ENCODE assay signal across 23 mouse cellular contexts in genomic region chr1:154093549-154093948, GRCm38 (mm10).
DNase-seq lines count a peak whose midpoint lies in the region; ATAC-seq lines count a peak whose summit lies in the region.
"Had no signal": no experiment of that assay in that cellular context is flagged by ENCODE, and none has a peak within 500 bp of the region (broad histone marks: within the 10 kb centered on the region; RNA-seq: fewer than 3 reads in every experiment).

No protein-coding gene starts in this region.

- no peaks in the 10 kb centered on the region for H3K4me1 ChIP-seq in midbrain, embryonic 11.5 days (ENCODE audit: control insufficient read depth, insufficient read depth, low read length)
- H3K4me1 ChIP-seq in midbrain, embryonic 16.5 days (ENCODE audit: control insufficient read depth, insufficient read depth, low read length), result no peaks in the 10 kb centered on the region
- H3K4me1 ChIP-seq: embryonic facial prominence, embryonic 12.5 days; embryonic facial prominence, embryonic 15.5 days; hindbrain, embryonic 12.5 days; hindbrain, embryonic 15.5 days had no signal

- H3K4me2 ChIP-seq in midbrain, embryonic 11.5 days, result no peak overlapping the region
- no peak overlapping the region for H3K4me2 ChIP-seq in midbrain, embryonic 16.5 days (ENCODE audit: low read length)
- H3K4me2 ChIP-seq: embryonic facial prominence, embryonic 12.5 days; embryonic facial prominence, embryonic 15.5 days; heart, embryonic 12.5 days; heart, embryonic 15.5 days; hindbrain, embryonic 12.5 days; hindbrain, embryonic 15.5 days had no signal

- no peak overlapping the region for H3K4me3 ChIP-seq in midbrain, embryonic 11.5 days (ENCODE audit: low read depth, low read length)
- H3K4me3 ChIP-seq in midbrain, embryonic 16.5 days (ENCODE audit: low read depth, low read length), result no peak overlapping the region
- H3K4me3 ChIP-seq: embryonic facial prominence, embryonic 12.5 days; embryonic facial prominence, embryonic 15.5 days; heart, embryonic 12.5 days; heart, embryonic 15.5 days; hindbrain, embryonic 12.5 days; hindbrain, embryonic 15.5 days had no signal

- ATAC-seq in midbrain, embryonic 11.5 days (ENCODE audit: low FRiP score), result no peak
- no peak for ATAC-seq in midbrain, embryonic 16.5 days
- peak; percentile 46 for ATAC-seq in megakaryocyte progenitor cell, adult 5-6 weeks (replicated peaks; ENCODE audit: poor library complexity)
- ATAC-seq: activated CD4-positive, CD25-positive, alpha-beta regulatory T cell, adult 4 months; forebrain, embryonic 14.5 days; forebrain, postnatal 0 days had no signal

- intact Hi-C loops in heart, postnatal 10 days (cut with DNase I), result no loop called here

- peak; percentile 89 for DNase-seq in heart, adult 11 months
- DNase-seq in heart, postnatal 10 days, result no peak
- peak; percentile 57 for DNase-seq in midbrain, embryonic 11.5 days (ENCODE audit: low spot score, missing footprints)
- DNase-seq in left cerebral cortex, adult 11 months (ENCODE audit: low spot score), result no peak
- DNase-seq: adrenal gland, adult 8-10 months; adrenal gland, postnatal 36 days; cerebellum, adult 11 months; cerebellum, adult 2 months; cerebellum, adult 9-11 months; cerebellum, postnatal 25 days; forebrain, postnatal 0 days; gastrocnemius, postnatal 25 days; heart, postnatal 14 days had no signal

- H3K9me3 ChIP-seq in midbrain, embryonic 11.5 days (ENCODE audit: control insufficient read depth, low read length), result no peaks in the 10 kb centered on the region
- H3K9me3 ChIP-seq in midbrain, embryonic 16.5 days (replicated peaks; ENCODE audit: control insufficient read depth, low read length, poor library complexity, severe bottlenecking), result no peaks in the 10 kb centered on the region
- H3K9me3 ChIP-seq: embryonic facial prominence, embryonic 12.5 days; embryonic facial prominence, embryonic 15.5 days; heart, embryonic 12.5 days; heart, embryonic 15.5 days; hindbrain, embryonic 12.5 days; hindbrain, embryonic 15.5 days had no signal

- H3K27me3 ChIP-seq in midbrain, embryonic 11.5 days (ENCODE audit: control insufficient read depth, insufficient read depth, low read length), result no peaks in the 10 kb centered on the region
- no peaks in the 10 kb centered on the region for H3K27me3 ChIP-seq in midbrain, embryonic 16.5 days (ENCODE audit: control insufficient read depth, insufficient read depth, low read depth, low read length)
- H3K27me3 ChIP-seq: embryonic facial prominence, embryonic 12.5 days; embryonic facial prominence, embryonic 15.5 days; heart, embryonic 12.5 days; heart, embryonic 15.5 days; hindbrain, embryonic 12.5 days; hindbrain, embryonic 15.5 days had no signal

- H3K27ac ChIP-seq in midbrain, embryonic 11.5 days (ENCODE audit: low read depth, low read length), result no peak overlapping the region
- no peak overlapping the region for H3K27ac ChIP-seq in midbrain, embryonic 16.5 days (ENCODE audit: low read length)
- H3K27ac ChIP-seq: embryonic facial prominence, embryonic 12.5 days; embryonic facial prominence, embryonic 15.5 days; heart, embryonic 15.5 days; hindbrain, embryonic 12.5 days; hindbrain, embryonic 15.5 days had no signal

- WGBS in midbrain, embryonic 11.5 days, result 87% methylated on average over 4 of the region's 4 CpGs
- 80% methylated on average over 4 of the region's 4 CpGs for WGBS in midbrain, embryonic 16.5 days

- no peak overlapping the region for H3K9ac ChIP-seq in midbrain, embryonic 11.5 days (ENCODE audit: low read length)
- no peak overlapping the region for H3K9ac ChIP-seq in midbrain, embryonic 16.5 days (ENCODE audit: low read depth, low read length)
- H3K9ac ChIP-seq: embryonic facial prominence, embryonic 12.5 days; embryonic facial prominence, embryonic 15.5 days; forebrain, postnatal 0 days; heart, embryonic 12.5 days; heart, embryonic 15.5 days; hindbrain, embryonic 12.5 days; hindbrain, embryonic 15.5 days had no signal

- no peaks in the 10 kb centered on the region for H3K36me3 ChIP-seq in midbrain, embryonic 11.5 days (ENCODE audit: control insufficient read depth, insufficient read depth, low read length)
- no peaks in the 10 kb centered on the region for H3K36me3 ChIP-seq in midbrain, embryonic 16.5 days (ENCODE audit: control insufficient read depth, insufficient read depth, low read length)
- H3K36me3 ChIP-seq: embryonic facial prominence, embryonic 12.5 days; embryonic facial prominence, embryonic 15.5 days; heart, embryonic 12.5 days; heart, embryonic 15.5 days; hindbrain, embryonic 12.5 days; hindbrain, embryonic 15.5 days had no signal

Comparison
In these comparisons a context has a peak if more than half of its experiments do, and no peak if none do; other contexts are left out.
1. DNase-seq: peak in heart, adult 11 months (single experiment) and midbrain, embryonic 11.5 days (single experiment); none in heart, postnatal 10 days (0 of 2) and left cerebral cortex, adult 11 months (single experiment).